Mouse (Mus musculus) cerebellum, adult (tissue): ENCODE measurements around the gene Shank1.
"Not testable (repeated sequence)": the region's sequence is repeated elsewhere in the genome, so short reads cannot be mapped to it uniquely, and the experiment has no call there.

ENCODE experiments used
- ATAC-seq: cut with Nextera tagmentation; 2 replicates; pipeline ENCODE4 v1.9.2; 2017; ENCODE audit warnings: mild to moderate bottlenecking, moderate library complexity, mixed read lengths; ENCODE audit not compliant: insufficient number of reproducible peaks, low FRiP score, low TSS enrichment

Gene Shank1

DNA sequence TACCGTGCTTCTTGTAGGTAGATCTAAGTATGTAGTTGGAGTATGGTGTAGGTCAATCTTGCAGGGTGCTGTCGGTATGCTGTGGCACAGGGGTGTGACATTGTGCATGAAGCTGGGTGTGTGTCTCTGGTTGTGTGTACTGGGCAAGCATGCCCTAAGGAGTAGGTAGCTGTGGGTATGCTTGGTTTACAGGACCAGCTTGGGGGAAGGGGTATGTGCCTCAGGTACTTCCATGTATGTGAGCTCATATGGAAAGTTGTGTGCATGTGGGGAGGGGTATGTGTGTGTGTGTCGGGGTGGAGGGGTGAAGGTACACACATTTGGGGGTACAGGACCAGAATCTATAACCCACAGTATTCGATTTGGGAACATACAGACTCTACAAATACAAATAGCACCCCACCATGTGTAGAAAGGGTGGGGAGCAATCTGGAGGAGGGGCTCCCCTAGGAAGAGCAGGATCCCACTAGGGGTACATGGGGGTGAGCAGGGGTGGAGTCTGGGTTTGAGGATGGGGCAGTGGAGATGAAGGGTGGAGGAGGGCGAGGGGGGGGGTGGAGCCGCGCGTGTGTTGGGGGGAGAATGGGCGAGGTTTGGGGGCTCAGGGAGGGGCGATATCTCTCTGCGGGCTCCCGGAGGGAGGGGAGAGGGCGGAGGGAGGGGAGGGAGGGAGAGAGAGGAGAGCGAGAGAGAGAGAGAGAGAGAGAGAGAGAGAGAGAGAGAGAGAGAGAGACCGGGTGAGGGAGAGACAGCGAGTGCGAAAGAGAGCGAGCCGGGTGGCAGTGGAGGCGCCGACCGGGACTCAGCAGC lies at the start of gene Shank1:
Gene Shank1 (plus strand): TSS at position 779 of the 810 bp plus-strand sequence.
- ATAC-seq: no peak

DNA sequence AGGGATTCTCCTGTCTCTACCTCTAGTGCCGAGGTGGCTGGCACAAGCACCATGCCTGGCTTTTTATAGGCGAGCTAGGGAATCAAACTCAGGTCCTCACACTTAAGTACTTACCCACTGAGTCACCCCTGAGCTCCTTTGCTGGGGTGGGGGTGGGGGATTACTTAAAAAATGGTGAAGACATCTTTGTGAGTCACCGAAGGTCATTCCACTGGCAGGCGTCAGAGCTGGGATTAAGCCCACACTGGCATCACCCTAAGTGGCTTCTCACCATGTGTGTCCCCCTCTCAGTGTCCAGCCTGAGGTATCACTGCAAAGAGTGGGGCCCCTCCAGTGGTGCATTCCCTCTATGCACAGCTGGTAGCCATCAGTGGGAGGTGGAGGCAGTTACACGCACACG lies 49.6 kb upstream of the Shank1 start:
- ATAC-seq: no peak

DNA sequence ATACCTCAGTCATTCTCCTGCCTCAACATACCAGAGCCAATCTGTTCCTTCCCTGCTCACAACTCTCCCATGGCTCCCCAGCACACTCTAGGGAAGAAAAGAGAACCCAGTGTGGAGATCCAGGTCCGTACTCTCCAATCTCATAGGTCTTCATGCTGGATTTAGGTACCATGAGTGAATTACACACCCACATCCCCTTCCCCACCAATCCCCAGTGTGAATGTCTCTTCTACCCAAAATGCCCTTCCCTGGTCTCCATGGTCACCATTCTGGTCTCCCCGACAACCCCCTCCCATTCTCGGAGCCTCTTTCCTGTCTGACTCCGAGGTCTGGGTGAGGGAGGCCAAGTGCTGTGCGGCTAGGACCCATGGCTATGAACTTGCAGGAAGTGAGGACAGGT lies 48.9 kb upstream of the Shank1 start, which contains the start of gene Gm15517:
Gene Gm15517 (plus strand): TSS at position 301 of the 400 bp plus-strand sequence.
- no peak for ATAC-seq

DNA sequence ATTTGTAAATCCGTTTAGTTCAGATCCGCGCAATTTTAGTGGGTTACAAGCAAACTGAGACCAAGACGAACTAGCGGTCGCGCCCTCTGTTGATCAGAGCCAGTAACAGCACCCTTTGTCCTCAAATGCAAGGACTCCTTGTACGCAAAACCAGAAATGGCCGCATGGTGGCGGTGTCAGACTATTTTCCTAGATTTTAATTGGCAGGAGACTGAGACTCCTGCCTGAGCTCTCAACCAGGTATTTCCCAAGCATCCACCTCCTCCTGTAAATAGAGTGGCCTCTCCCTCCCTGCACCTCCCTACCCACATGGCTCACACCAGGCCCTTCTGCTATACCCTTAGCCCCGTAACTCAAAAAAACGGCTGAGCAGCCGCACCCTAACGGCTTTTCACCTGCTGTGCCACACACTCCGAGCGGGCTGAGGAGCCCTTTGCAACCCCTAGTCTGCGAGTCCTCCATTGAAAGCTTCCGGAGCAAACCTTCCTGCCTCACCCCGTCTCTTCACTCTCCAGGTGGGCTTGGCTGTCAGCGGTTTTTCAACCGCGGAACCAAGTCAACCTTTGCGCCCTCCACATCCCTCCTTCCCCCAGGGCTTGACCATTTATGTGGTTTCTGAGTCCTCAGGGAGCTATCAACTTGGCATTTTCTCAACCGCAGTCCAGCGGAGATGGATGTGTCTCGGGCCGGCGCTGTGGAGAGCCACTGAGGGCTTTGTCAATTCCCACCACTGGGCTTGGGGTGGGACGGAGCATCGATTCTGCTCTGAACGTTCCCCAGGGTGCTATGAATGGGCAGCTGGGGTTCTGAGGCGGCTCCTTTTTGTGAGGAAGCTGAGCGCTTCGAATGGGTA lies 47.0 kb upstream of the Shank1 start:
- peak; percentile 87 for ATAC-seq

DNA sequence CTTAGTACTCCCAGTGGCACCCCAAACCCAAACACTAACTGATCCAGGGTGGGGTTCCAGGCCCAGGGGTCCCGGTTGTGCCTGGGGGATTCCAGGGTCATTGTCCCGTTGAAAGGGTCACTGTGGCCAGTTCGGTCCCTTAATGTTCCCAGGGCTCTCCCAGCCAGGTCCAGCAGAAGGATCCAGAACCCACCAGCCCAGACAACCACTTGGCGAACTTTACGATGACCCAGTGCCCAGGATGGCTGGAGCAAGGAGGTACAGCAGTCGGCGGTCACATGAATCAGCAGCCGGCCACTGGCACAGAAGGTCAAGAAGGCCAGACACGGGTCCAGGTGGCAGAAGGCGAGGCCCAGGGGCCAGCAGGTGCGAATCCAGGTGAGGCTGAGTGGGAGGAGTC lies 41.9 kb upstream of the Shank1 start:
- no peak for ATAC-seq

DNA sequence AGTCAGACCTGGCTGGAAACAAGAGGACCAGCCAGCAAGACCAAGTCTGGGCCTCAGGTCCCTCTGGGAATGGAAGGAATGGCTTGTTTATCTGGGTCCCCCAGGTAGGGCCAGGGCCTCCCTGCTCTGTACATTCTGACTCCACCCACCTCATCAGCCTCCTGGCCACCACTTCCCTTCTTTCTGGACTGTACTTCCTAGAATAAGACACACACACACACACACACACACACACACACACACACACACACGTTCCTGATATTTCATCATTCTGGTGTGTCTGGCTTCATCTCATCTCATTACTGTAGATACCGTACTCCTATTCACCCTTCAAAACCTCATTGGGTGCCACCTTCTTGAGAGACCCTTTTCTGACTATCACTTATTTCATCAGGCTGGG lies 40.7 kb upstream of the Shank1 start:
- no peak for ATAC-seq

DNA sequence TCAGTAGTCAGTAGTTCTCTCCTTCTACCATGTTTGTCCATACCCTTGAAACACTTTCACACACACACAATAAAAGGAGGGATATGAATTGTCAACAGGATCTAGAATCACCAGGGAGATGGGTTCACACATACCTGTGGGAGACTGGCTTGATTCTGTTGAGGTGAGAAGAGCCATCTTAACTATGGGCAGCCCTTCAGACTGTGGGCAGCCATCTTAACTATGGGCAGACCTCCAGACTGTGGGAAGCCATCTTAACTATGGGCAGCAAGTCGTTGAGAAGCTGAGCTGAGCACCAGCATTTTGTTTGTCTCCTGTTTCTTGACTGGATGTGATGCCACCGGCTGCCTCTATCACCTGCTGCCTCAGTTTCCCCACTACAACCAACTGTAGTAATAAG lies 38.7 kb upstream of the Shank1 start:
- no peak for ATAC-seq

DNA sequence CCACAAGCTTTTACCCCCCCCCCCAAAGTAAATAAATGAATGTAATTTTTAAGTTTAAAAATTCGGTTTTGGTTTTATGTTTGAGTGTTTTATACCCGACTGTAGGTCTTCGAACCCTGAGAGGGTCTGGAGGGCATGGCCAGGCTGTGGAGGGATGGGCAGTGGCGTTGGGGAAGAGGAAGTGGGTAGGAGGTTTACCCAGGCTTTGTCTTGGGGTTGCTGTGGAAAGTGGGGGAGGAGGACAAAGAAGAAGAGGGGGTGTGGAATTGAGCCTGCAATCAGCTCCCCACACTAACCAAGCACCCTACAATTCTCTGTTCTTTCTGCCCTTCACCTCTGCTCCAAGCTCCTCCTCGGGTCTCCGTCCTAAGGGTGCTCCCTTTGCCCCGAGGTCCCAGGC lies 37.5 kb upstream of the Shank1 start:
- ATAC-seq: no peak

DNA sequence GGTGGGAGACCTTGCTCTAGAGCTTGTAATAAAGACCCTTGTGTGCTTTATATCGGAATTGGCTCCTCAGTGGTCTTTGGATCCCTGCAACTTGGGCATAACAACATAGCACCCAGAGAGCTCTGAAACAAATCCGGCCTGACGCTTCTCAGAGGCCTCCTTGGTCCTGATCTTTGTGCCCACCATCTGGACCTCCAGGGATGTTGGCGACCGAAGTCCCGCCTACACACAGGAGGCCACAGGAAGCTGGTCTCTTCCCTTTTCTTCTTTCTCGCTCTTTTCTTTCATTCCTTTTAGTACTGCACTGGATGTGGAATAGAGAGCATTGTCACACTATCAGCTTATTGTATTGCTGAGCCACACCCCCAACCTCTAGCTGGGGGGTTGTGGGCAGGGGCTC lies 36.6 kb upstream of the Shank1 start:
- no peak for ATAC-seq

DNA sequence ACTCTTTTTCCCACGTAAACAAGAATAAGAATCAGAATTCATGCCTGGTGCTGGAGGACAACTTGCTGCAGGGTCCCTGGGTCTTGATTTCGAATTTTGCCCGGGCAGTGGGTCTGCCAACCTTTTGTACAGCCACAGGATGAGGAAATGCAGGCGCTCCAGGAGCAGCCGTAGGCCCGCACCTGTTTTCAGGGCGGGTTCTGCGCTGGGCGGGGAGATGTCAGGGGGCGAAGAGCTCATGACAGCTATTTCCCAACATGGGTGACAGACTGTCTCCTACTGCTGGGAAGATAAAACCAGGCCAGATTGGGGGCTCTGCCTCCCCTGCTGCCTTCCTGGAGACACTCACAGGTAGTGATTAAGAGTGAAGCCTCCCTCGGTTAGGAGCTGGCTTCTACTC lies 36.0 kb upstream of the Shank1 start:
- no peak for ATAC-seq

DNA sequence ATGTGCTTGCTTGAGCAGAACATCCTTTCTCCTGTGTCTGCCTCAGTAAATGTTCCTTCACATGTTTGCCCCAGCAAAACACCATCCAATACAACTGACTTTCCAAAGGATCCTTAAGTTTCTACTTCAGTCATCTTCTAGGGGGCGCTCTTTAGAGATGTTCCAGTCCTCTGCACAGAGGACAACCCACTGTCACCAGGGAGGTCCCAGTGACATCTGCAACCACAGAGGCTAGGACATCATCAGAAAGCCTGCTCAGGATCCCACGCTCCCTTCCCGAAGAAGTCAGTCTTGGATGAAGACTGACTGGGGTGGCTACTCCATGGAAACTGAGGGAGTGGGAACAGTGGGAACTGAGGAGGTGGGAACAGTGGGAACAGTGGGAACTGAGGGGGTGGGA lies 34.5 kb upstream of the Shank1 start:
- no peak for ATAC-seq

DNA sequence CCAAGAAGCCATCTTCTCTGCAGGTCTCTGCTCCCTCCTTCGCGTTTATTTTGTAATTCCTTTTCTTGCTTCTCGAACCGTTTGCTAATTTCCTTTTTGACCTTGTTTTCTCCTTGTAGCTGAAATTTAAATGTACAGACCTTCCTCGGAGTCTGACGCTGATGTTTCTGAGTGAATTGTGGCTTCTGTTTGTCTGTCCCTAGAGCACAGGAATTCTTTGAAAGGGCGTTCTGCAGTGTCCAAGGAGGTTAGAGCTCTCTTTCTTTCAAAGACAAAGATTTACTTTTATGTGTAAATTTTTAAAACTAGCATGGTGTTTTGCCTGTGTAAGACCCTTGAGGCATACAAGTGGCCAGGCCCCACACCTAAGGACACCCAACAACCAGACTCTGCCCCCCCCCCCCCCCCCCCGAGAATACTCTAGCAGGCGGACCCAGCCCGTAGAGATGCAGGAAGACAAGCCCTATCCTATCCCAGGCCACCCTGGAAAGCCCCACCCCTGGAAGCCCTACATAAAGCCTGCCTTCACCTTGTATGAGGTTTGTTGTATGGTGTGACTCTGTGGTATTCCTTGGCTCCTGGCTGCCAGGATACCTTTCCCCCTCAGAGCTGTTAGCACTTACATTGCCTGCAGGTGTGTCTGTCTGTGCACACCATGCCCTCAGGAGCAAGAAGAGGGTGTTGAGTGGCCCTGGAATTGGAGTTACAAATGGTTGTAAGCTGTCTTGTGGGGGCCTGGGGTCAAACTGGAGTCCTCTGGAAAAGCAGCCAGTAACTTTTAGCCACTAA lies 33.4 kb upstream of the Shank1 start:
- no peak for ATAC-seq

DNA sequence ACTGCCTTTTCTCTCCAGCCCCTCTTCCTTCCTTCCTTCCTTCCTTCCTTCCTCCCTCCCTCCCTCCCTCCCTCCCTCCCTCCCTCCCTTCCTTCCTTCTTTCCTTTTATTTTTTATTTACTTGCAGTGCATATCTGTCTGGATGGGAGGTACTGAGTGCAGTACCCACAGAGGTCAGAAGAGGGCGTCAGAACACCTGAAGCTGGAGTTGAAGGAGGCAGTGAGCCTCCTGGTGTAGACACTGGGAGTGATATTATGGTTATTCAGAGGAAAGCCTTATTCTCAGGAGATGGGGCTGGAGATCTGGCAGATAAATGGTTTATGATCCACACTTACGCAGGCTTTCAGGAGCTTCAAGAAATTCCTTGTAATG lies 32.8 kb upstream of the Shank1 start:
- ATAC-seq: no peak; the same call in 1 of the 2 replicates

DNA sequence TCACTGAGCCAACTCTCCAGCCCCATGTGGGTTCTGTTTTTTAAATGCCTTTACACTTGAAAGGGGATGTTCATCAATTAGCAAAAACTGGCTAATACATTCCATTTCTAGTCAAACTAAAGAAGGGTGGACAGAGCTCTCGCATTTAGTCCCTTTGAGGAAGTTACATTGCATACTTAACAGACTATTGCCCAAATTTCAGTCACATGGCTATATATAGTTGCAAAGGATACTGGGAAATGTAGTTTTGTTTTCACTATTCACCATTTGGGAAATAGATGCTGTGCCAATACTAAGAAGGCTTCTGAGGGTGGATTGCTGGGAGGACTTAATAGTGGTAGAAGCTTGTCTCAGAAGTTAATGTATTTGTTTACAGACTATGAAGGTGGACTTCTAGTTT lies 29.1 kb upstream of the Shank1 start:
- no peak for ATAC-seq

DNA sequence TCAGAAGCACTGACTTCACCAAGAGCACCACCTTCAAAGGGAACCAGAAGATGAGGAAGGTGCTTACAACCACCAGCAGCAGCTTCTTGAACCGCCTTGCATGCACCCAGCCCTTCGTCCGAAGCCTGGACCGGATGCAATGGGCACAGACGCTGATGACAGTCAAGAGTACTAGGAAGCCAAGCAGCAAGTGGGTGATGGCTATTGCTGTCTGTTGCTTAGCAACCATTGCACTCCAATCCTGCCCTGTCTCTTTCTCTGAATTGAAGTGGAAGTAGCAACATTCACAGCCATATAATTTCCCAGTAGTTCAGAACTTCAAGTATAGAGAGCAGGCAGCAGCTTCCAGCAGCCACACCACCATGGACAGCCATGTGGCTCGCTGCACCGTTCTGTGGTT lies 28.5 kb upstream of the Shank1 start:
- no peak for ATAC-seq

DNA sequence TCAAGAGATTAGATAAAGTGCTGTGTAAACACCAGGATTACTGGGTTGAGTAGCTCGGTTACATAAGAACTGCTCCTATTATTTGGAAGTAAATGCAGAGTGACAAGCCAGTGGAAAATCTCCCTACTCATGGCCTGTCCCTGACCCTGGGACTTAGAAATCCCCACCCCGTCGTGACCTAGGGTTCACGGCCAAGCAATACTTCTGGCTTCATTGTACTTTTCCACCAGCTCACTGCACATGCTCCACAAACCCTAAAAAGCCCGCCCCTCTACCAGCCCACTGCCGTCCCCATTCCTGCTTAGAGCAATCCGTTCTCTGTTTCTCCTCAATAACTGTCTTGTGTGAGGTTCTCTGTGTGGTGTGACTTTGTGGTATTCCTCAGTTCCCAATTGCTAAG lies 22.3 kb upstream of the Shank1 start:
- no peak for ATAC-seq

DNA sequence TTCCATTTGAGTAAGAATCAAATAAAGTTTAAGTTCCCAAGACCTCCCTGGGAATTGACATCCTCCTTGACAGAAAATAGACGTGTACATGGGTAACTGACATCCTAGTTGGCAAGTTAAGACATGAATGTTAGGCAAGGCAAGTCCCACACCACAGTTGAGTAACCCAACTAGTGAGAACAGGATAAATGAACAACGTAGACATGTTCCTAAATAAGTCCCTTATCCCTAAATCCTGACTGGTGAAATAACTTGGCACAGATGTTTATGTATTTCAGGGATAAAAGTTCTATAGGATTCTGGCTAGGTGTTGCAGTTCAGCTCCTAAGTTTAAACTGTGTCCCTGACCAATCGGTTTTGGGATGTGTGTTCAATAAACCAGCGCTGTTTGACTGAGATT lies 19.1 kb upstream of the Shank1 start:
- no peak for ATAC-seq

DNA sequence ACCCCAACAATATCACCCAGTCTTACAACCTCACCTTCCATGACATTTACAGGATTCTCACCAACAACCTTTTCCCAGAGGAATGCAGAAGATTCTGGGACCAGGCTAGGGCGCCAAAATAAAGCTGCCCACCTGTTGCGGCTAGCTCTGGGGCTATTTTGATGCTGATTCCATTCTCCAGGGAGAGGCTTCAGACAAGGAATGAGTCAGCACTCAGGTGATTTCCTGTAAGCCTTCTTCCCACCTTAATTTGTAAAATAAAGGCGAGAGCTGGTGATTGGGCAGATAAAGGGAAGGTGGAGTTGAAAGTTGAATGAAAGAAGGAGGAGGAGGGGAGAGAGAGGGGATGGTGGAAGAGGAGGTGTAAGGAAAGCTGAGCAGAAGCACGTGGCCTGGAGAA lies 18.6 kb upstream of the Shank1 start:
- no peak for ATAC-seq

DNA sequence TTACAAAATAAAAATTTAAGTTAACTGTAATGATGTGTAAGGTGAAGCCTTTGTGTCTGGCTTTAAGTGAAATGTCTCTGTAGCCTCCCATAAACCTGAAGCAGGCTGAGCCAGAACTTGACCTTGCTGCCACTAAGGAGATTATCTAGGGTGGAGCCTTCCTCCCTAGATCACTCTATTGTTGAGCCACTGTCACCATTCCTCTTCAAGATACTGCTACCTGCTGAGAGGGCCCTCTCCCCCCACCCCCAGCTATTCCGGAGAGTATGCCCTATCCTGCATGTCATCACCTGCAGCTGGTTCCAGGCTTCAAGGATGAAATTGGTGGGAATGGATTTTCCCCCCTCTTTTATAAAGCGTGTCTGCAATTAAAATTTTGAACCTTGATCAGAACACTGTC lies 12.6 kb upstream of the Shank1 start:
- ATAC-seq: not testable (repeated sequence)

DNA sequence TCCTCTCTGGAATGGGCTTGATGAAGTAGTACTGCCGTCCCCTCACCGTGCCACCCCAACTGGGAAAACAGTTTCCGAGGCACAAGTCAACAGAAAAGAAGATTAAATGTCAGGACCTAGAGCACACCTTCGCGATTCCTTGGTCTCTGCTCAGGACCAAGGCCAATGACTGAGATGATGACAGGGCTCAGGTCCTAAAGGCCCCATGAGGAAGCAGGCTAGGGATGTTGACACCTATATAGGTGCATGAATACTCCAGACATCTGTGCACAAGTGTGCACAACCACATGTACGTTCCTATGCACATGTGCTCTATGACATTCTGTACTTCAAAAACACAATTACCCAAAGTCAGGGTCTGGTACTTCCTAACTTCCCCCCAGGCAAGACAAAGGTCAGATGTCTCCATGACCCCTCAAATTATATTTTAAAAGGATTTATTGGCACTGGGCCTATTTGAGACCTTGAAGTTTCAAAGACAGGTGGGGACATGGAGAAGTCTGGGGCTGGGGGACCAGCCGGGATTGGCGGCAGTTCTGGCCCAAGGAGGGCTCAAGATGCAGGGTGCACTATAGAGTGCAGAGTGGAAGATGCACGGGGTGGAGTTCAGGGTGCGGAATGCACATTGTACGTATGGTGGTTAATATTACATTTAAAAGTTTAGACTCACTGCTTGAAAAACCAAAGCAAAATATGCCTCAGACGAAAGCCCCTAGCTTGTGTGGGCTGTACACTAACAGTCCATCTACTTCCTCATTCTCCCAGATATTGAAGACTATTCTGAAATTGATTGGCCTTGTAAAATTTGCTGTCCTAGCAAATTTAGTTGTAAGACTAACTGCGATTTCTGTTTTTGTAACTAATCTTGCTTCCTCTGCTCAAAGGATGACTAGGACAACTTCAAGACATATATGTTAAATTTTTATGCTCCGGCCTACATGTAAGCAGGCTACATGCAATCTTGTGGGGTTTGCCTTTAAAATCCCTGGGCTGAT lies 6.4 kb upstream of the Shank1 start:
- no peak for ATAC-seq
